Mouse (Mus musculus) testis, adult 2 months (tissue): ENCODE data around the gene Abcb1b. TPM values are rescaled to one million over a fixed set of nuclear protein-coding genes. Genes with fewer than 3 reads are reported as not detected.

Experiments
- H3K27ac ChIP-seq: fragments of 200-500 bp; 2 replicates; pipeline ENCODE4 v1.5.1; 2012; ENCODE audit warnings: low read depth, low read length; ENCODE audit not compliant: control insufficient read depth, insufficient read depth
- H3K27me3 ChIP-seq: fragments of 200-500 bp; 2 replicates; pipeline ENCODE4 v1.6.1; 2012; ENCODE audit warnings: mild to moderate bottlenecking, low read length, moderate library complexity; ENCODE audit not compliant: control insufficient read depth, insufficient read depth
- H3K36me3 ChIP-seq: fragments of 200-500 bp; 2 replicates; pipeline ENCODE4 v1.6.1; 2012; ENCODE audit warnings: mild to moderate bottlenecking, low read length; ENCODE audit not compliant: control insufficient read depth, insufficient read depth
- H3K4me1 ChIP-seq: fragments of 200-500 bp; 2 replicates; pipeline ENCODE4 v1.6.1; 2012; ENCODE audit warnings: low read length; ENCODE audit not compliant: control insufficient read depth, insufficient read depth
- H3K4me3 ChIP-seq: fragments of 200-500 bp; 2 replicates; pipeline ENCODE4 v1.5.1; 2012; ENCODE audit warnings: low read depth, mild to moderate bottlenecking, low read length, moderate library complexity, mixed read lengths; ENCODE audit not compliant: control insufficient read depth
- CTCF ChIP-seq: fragments of 200-500 bp; IDR thresholded peaks from 2 replicates; pipeline ENCODE4 v1.5.1; 2012; ENCODE audit warnings: low read depth, mild to moderate bottlenecking, inconsistent platforms, low read length, moderate library complexity; ENCODE audit not compliant: control insufficient read depth, insufficient read depth, insufficient replicate concordance
- POLR2A ChIP-seq: fragments of 200-500 bp; IDR thresholded peaks from 2 replicates; pipeline ENCODE4 v1.6.1; 2012; ENCODE audit warnings: low read depth, mild to moderate bottlenecking, inconsistent platforms, low read length, moderate library complexity; ENCODE audit not compliant: control insufficient read depth
- polyA plus RNA-seq: library from polyadenylated mRNA; depleted of rRNA; stranded (reverse); fragments of >200 nt; gene quantifications from 2 replicates; pipeline ENCODE4 v1.2.3, GENCODE M21; 2012; rRNA removed

Abcb1b gene
- polyA plus RNA-seq, 1 experiment, result 0.23 TPM

GRCm38 (mm10) chr5:8894641-8895490 is 96.9 kb downstream of the Abcb1b start:
- Histone ChIP-seq H3K27me3 (no peaks in the 10 kb centered on the region), H3K36me3 (no peaks in the 10 kb centered on the region), H3K27ac (no peak overlapping the region), H3K4me1 (peaks cover 7% of the 10 kb centered on the region), H3K4me3 (no peak overlapping the region)
- no peak for TF ChIP-seq CTCF

DNA sequence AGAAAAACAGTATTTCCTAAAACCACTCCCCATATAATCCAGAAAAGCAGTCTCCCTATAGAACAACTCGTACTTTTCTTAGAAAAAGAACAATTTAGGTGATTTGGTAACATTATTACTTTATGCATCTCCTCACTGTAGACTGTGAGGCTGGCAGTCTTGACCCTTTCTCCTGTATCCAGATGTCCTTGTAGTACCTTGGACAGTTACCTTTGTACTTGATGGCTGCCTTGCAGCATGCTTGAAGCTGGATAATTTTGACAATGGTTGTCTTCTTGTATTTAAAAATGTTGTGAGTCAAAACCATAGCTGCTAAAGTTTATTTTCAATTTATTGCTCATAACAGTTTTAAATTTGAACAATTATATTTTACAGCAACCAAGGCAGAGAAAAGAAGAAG is 98.3 kb downstream of the Abcb1b start:
- no peak for TF ChIP-seq CTCF
- no peak for TF ChIP-seq POLR2A
- no peaks in the 10 kb centered on the region for H3K27me3 ChIP-seq
- peaks cover 7% of the 10 kb centered on the region for H3K4me1 ChIP-seq
- no peaks in the 10 kb centered on the region for H3K36me3 ChIP-seq
- H3K27ac ChIP-seq, result no peak overlapping the region
- H3K4me3 ChIP-seq, result no peak overlapping the region

DNA sequence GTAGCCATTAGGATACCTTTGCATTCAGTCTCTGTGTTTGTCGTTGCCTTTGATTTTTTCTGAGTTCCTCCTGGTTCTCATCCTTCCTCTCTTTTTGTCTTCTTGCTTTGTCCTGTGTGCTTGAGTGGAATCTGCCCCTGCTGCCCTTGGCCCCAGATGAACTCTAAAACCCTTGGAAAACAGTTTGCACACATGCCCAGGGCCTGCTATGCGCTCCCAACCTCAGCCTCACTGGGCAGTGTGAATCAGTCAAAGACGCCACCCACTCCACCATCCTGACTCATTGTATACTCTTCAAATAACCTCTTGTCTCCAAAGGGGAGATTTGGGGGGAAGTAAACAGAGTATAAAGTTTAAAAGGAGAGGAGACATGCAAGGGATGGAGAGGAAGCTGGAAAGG is 100.3 kb downstream of the Abcb1b start:
- Histone ChIP-seq H3K36me3 (no peaks in the 10 kb centered on the region), H3K27me3 (no peaks in the 10 kb centered on the region), H3K4me3 (no peak overlapping the region), H3K4me1 (peaks cover 6% of the 10 kb centered on the region), H3K27ac (no peak overlapping the region)
- TF ChIP-seq CTCF (no peak), POLR2A (no peak)

GRCm38 (mm10) chr5:8901001-8901400 is 103.1 kb downstream of the Abcb1b start:
- Histone ChIP-seq H3K4me3 (no peak overlapping the region), H3K4me1 (no peaks in the 10 kb centered on the region), H3K36me3 (no peaks in the 10 kb centered on the region), H3K27ac (no peak overlapping the region), H3K27me3 (no peaks in the 10 kb centered on the region)
- TF ChIP-seq POLR2A (no peak), CTCF (no peak)

GRCm38 (mm10) chr5:8902141-8902817 is 104.3 kb downstream of the Abcb1b start:
- H3K27ac ChIP-seq, result no peak overlapping the region
- no peaks in the 10 kb centered on the region for H3K4me1 ChIP-seq
- H3K36me3 ChIP-seq, result no peaks in the 10 kb centered on the region
- no peak overlapping the region for H3K4me3 ChIP-seq
- no peaks in the 10 kb centered on the region for H3K27me3 ChIP-seq
- TF ChIP-seq CTCF (no peak), POLR2A (no peak)

DNA sequence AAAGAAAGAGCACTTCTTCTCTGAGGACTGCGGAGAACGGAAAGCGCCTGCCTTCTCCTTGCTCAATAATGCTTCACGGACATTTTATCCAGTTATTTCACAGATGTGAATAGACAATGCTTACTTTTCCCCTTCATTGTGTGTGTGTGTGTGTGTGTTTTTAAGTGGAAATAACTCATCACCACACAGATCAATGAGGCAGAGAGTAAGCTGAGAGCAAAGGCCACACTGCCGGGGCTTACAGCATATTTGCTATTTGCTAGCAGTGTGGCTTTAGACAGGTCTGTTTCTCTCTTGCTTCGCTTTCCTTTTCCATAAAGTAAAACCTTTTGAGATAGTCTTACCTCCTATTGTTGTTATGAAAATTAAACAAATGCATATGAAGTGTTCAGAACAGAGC is 106.6 kb downstream of the Abcb1b start:
- Histone ChIP-seq H3K4me1 (no peaks in the 10 kb centered on the region), H3K27ac (no peak overlapping the region), H3K4me3 (no peak overlapping the region), H3K36me3 (no peaks in the 10 kb centered on the region), H3K27me3 (no peaks in the 10 kb centered on the region)
- TF ChIP-seq POLR2A (no peak), CTCF (no peak)

GRCm38 (mm10) chr5:8911567-8912198 is 113.7 kb downstream of the Abcb1b start:
- H3K27ac ChIP-seq, result no peak overlapping the region
- no peaks in the 10 kb centered on the region for H3K27me3 ChIP-seq
- no peak for TF ChIP-seq CTCF
- no peaks in the 10 kb centered on the region for H3K36me3 ChIP-seq
- H3K4me1 ChIP-seq, result peaks cover 2% of the 10 kb centered on the region; the same call in 1 of the 2 replicates
- no peak overlapping the region for H3K4me3 ChIP-seq

Other genes with a start within 250 kb of the Abcb1b start
- 1.3 and 1.6 TPM in 2 replicates for gene Rundc3b, start 175.2 kb upstream of the Abcb1b start, polyA plus RNA-seq
- 1.5 and 2.0 TPM in 2 replicates for gene Abcb1a, start 138.1 kb upstream of the Abcb1b start, polyA plus RNA-seq
- 0.51 and 0.89 TPM in 2 replicates for gene Abcb4, start 95.6 kb downstream of the Abcb1b start, polyA plus RNA-seq
- gene Crot, start 199.2 kb downstream of the Abcb1b start, polyA plus RNA-seq, result 3.0 and 3.8 TPM in 2 replicates